Mouse (Mus musculus) T-cell, adult 2 months (primary cell): Measurements from ENCODE around the gene Mrpl39.
A peak's percentile ranks its signal among the peaks of the same experiment; 100 is the strongest.

Source experiments
- DNase-seq: peaks from one replicate; pipeline ENCODE4 v3.0.0; 2022; ENCODE audit warnings: low spot score

Gene Mrpl39

DNA sequence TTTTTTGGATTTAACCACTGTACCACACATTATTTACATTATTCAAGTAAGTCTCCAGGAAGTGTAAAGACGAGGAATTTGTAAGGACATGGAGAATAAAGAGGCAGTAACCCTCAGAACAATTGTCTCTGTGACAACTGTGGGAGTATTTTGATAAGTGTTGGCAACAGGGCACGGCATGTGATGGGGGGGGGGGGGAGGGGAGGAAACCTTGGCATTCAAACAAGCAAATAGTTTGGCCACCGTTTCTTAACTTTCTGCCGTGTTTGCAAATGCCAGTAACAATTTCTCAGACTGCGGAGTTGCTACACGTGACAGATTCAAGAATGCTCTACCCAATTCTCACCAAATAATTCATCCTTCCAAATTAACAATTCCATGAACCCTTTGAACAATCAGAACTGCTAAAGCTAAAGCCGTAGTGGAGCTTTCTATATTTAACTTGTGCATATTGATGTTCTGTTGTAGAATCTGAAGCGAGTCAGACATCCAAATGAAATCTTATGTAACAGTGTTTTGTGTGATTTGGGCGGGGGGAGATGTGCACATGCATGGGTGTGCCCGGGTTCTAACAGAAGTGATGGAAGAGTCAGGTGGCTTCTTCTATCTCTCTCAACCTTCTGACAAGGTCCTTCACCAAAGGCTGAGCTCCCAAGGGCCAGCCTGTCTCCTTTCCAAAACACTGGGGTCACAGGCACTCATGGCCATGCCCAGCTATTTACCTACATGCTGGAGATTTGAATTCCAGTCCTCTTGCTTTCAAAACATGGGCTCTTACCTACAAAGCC is 9.4 kb upstream of the Mrpl39 start:
- DNase-seq, result no peak

DNA sequence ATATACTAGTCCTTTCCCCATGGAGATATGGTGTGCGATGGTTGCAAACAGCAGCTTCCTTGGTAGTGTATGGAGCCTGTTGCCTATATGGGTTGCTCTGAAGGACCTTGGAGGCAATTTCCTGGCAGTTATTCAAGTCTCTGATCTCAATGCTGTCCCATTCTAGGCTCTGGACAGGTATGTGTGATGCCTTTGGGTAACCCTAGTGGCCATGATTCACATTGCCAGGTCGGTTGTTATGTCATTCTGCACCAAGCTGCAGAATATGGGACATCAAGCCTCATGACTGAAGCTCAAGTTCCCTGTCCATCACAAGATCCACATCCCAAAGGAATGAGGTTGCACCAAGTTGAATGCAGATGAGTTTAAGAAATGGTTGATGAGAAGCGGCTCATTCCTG is 1.8 kb upstream of the Mrpl39 start:
- no peak for DNase-seq

DNA sequence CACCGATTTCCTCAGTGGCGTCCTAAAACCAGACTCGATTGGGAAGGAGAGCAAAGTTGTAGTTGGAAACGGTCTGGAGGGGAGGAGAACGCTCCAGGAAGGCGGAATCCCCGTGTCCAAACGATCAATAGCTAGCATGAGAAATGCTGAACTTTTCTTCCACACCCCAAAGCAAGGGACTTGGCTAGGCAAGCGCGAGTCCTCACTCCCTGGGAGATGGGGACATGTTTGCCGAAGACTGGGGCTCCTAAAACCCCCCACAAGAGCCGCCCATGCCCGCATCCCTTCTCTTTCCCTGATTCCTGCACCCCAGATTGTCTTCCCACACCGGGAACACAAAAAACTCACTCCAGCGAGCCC is 756 bp downstream of the Mrpl39 start:
- no peak for DNase-seq

DNA sequence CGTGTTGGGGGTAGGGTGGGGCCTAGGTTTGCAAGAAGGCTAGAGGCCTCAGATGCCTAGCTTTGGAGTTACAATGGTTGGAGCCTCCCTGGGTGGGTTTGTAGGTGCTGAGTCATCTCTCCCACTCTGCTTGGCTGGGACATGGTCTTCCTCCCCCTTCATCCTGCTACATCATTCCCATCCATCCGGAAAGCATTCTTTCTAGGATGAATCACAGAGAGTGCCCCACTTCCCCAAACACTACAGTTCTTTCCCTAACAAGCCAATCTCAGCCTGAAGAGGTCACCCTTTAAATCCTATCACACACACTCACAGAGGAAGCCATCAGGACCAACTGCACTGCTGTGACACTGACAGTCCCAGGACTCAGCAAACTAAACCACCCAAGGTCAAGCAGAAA is 14.9 kb downstream of the Mrpl39 start:
- no peak for DNase-seq

DNA sequence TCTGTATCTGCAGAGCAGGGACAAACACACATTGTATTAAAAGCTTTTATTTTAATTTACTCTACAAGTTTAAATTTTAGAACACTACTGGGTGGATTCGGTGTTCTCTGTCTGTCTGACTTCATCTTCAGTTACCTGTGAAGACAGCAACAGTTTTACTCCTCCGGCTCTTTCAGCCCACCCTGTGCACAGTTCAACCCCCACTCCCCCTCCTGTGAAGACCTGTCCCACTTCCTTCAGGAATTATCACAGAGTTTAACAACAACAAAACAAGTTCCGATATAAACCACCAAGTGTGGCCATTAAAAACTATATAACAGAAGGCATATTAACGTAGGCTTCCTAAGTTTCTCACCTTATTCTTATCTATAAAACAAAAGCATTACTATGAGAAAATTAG is 17.3 kb downstream of the Mrpl39 start:
- no peak for DNase-seq

DNA sequence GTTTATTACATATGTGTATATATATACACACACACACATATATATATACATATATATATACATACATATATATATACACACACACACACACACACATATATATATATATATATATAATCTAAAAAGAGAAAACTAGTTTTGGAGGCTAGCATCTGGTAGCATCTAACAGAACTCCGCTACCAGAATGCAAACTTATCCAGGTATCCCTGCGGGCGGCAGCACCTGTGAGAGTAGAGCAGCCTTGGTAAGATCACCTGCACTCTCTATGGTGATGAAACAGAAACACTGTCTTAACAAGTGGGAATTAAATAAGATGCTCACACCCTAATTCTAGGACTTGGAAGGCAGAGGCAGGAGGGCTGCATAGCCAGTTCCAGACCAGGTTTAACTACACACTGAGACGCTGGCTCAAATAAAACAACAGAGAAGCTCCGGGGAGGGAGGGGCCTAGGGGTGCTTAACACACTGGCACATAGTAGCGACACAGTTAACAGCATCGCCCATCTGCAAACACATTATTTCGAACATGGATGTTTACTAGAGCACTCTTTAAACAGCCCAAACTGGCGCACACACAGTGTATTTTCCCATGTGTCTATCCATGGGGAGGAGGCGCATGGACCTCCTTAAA is 17.8 kb downstream of the Mrpl39 start:
- no peak for DNase-seq

DNA sequence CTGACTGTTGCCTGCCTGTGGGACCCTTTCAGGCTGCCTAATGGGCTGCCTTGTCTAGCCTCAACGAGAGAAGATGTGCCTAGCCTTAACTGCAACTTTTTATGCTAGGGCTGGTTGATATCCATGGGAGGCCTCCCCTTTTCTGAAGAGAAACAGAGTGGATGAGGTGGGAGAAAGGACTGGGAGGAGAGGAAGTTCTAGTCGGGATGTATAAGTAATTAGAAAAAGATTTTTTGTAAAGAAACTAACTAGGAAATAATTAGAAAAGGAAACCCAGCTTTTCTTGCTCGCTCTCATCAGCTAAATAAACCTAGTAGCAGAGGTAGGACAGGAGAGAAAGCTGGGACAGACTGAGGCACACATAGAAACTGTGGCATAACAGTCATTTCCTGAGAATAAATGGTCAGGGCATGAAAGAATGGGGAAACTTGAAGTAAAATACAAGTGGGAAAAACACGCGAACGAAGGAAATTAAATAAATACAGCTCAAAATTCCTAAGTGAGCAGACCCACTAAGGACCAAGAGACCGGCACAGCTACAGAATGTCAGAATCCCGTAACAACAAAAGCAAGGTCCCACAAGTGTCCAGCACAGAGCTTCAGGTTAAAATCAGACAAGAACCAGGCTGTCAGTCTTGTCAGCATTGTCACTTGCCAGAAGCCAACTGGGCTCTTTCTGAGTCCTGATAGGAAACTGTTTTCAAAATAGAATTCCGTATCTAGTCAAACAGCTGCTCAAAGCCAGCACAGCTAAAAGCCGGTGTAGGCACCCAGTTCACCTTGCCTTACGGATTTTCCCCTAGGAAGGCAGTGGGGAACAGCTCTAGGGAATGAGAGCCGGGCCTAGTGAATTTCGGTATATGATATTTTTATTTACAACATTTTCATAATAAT is 18.6 kb downstream of the Mrpl39 start:
- no peak for DNase-seq

DNA sequence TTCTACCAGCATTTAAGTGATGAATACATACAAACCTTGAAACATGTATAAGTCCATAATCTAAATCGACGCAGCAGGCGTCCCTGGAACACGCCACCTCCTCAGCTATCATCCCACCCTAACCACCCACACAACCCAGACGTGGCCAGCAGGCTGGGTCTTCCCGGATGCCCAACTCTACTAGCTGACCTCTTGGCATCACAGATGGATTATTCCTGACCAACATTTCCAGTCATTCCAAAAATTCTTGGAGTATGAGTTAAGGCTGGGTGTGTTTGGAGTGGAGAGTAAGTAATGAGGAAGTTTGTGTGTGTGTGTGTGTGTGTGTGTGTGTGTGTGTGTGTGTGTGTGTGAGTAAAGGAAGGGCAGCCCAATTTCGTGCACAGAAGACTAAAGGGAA is 19.3 kb downstream of the Mrpl39 start:
- DNase-seq, result no peak

DNA sequence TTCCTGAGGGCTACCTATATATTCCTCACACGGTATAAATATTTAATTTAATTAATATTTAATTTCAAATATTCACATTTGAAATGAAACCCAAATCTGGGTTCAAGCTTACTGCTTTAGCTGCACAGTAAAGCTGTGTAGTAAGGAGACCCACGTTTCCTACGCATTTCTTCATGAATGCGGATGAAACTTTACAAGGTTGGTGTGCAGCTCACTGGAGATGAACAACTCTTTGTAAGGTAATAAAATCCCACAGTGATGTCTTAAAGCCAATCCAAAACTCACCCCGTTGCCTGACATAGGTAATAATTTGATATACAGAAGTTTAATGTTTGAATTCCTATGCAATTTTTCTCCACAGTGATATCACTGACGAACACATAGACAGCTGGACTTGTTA is 20.6 kb downstream of the Mrpl39 start:
- DNase-seq, result no peak

DNA sequence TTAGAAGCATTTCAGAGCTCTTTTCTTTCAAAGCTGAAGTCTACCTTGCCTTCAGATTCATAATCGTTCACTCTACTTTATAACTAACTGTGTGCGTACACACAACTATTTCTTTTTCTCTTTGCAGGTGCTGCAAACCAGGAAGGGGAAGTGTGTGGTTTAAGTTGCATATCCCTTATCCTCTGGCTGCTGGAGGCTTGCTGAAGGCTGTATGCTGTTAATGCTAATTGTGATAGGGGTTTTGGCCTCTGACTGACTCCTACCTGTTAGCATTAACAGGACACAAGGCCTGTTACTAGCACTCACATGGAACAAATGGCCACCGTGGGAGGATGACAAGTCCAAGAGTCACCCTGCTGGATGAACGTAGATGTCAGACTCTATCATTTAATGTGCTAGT is 21.6 kb downstream of the Mrpl39 start:
- DNase-seq, result peak; percentile 30

DNA sequence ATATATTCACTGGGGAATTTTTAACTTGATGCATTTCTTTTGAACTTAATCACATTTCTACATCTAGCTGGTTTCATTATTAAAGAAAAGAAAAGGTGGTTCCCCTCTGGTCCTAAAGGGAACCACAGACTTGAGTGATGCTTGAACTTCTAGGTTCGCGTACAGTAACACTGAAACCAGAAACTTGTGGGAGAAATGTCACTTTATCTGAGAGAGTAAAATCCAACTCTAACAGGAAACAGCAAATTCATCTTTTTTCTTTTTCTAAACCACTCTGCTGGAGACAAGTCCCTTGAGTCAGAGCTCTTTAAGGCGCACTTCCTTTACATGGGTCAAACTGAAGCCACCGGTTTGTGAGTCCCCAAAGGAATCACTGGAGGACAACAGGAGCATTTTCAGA is 22.4 kb downstream of the Mrpl39 start:
- DNase-seq, result peak; percentile 6

DNA sequence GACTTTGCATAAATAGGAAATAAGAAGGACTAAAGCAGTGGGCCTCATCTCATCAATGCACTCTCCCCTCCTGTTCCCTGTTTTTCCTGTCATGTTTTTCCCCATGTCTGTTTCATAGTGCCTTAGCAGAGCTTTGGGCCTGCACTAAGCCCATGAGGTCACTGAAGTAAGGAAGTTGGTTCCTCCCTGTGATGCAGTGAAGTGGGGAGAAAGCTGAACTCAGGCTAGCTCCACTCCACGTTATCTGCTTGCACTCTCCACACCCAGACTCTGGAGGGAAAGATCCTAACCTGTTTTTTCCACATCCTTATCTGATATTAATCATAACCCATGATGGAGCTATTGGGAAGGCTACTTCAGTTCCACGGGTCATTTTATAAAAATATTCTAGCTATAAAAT is 26.9 kb downstream of the Mrpl39 start:
- DNase-seq, result no peak

DNA sequence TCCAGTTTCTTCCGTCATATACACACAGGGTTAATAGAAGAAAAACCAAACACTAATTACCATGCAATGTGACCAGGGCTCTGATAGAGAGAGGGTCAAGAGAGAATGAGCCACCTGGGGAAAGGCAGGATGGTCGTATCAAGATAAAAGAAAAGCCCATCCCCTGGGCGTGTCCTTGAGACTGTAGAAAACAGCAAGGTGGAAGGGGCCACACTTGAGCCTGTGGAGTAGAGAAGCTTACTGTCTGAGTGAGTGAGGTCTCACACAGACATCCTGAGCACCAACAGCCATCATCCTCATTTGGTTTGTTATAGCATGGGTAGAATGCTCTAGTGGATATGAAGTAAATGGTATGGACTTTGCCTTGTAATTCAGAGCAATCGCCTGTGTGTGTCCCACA is 27.7 kb downstream of the Mrpl39 start:
- no peak for DNase-seq

DNA sequence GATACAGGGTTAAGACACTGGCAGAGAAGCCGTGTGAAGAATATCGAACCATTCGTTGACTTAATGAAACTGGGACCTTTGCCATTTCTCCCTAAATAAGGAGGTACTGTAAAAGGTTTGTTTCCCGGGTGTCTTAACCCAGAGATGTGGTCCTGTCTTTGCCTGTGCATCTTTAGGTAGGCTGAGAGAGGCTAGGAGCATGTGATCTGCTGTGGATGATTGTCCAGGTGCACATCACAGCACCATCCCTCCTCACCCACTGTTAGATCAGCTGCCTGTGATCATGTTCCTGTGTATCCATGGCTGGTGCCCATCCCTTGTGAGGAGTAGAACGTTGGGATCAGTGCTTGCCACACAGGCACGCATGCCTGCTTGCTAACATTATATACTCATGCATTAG is 29.0 kb downstream of the Mrpl39 start:
- DNase-seq, result no peak

DNA sequence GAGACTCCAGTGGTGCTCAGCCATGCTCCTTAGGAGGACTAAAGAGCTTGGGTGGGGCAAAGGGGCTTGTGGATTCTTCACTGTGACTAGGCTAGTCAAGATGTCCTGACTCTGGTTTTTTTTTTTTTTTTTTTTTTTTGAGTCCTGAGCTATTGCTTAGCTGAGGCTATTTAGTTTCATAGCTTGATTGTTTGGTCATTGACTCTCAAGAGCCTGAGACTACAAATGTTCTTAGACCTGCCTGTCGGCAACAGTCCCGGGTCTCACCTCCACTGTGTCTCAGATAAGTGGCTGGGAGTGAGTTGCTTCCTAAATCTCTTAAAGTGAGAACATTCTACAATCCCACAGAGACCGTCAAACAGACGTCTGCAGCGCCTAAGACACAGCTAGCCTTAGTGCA is 30.0 kb downstream of the Mrpl39 start:
- no peak for DNase-seq

DNA sequence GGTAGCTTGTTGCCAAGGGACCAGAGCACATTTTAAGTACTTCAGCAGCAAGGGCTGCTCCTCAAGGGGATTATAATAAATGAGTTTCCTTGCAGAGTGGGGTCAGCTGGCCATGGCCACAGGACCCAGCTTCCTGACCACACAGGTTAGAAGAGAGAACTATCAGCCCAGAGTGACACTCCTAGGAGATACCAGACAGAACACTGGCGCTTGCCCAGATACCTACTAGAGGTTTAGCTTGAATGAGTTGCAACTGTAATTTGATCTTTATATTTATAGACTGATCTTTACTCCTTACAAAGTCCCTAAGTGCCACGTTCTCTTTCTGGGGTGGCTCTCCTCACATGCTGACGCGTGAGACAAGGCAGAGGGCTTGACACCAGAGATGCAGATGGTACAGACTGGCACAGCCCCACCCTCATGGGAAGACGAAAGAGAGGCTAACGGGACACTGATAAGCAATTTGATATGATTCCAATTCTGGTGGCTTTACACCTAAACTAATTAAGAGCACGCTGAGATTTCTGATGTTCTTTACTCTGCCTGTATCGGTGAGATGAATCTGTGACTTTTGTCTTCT is 30.8 kb downstream of the Mrpl39 start:
- no peak for DNase-seq

DNA sequence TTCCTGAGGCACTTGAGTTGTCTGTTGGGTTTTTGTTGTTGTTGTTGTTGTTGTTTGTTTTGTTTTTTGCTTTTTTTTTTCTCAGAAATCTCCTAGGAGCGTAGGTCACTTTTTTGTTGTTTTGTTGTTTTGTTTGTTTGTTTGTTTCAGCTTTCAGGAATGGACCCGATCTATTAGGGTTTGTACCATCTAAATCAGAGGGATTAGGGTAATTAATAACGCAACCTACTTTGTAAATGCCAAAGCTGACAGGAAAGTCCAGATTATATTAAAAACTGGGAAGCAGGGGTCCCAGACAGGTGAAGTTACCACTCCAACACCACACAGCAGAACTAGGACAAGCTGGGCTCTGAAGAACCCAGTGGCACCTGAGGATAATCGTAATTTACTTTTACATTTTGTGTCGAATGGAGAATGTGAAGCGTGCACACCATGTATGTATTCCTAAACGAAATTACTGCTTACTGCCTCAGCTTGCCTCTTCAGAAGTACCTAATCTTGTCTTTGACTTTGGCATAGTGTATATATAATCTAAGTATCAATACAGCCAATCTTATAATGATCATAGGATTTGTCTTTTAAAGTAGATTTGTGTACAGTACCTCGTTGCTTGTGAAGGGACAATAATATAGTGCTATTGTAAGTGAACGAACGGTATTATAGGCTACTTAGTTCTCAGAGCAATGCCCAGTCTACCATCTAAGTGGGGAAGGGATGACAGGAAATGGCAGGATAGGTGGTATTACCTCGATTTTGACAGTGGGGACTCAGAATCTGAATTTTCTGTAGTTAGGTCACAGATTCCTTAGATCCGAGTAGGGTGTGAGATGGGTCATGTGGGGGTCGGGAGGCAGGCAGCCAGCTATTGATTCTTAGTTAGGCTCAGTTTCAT is 31.5 kb downstream of the Mrpl39 start:
- no peak for DNase-seq

DNA sequence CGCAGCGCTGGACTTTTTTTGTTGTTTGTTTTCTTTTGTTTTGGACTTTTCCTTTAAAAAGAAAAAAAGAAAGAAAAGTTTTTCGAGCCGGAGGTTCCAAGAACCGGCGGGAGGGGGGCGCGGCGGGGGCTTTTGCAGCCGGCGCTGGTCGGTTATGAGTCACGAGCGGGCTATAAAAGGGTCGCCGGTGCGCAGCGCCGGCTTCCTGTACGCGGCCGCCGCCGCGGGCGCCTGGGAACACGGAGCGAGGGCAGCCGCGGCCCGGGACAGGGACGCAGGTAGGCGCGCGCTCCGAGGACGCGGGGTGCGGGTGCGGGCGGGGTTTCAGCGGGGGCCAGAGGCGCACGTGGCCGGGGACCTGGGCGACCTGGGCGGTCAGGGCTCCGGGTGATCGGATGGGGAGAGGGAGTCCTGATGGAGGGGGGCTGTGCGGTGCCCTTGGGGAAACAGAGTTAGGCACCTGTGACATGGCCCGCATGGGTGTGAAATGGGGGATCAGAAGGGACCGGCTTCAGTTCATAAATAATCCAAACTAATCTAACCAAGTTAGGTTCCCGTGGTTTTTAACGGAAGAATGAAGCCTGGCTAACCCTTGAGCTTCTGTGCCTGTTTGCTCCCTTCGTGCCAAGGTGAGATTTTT is 32.3 kb downstream of the Mrpl39 start:
- DNase-seq, result peak; percentile 69

DNA sequence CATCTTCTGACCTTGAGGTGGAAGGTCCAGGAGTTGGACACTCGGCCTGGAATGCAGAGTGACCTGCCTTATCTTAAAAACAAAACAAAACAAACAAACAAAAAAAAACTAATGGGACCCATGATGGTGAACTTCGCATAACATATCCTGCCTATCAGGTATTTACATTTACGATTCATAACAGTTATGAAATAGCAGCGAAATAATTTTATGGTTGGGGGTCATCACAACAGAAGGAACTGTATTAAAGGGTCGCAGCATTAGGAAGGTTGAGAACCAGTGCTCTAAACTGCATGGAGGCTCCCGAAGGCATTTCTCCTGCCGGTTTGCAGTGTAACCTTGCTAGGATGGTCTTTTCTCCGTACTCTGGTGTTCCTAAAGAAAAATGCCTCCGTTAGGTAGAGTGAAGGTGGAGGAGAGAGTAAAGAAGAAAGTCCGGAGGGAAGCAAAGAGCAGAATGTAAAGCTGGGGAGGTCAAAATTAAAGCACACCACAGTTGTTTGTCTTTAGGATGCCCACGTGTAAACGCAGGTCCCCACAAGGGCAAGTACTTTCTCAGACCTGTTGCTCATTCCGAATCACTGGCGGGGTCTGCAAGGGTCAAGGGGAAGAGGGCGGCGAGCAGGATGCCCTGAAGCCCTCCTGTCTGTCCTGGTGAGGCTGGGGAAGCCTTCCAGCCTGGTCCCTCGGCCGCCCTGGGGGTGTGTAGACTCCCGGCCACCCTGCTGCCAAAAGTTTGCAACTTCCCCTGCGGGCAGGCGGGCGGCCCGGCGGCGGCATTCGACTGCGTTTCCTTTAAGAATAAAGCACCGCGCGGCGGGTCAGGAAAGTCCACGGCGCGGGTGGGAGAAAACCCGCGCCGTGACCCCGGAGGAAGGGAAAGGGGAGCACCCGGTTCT is 33.1 kb downstream of the Mrpl39 start:
- peak; percentile 40 for DNase-seq

DNA sequence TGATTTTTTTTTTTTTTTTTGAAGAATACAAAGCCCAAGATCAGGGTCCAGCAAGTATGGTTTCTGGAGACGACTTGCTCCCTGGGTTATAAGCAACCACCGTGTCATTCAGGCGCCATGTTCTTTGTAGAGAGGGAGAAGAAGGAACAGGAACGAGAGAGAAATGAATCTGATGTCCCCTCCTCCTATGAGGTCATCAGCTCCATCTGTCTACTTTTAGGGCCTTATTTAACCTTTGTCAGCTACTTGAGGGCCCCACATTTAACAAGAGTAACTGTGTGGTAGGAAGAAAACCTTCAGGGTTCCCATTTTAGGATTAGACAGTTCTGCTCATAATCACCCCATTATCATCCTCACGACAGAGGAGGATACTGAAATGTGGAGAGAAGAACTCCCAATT is 34.5 kb downstream of the Mrpl39 start:
- no peak for DNase-seq
